Mouse (Mus musculus) bone marrow, adult 2 months (tissue): ENCODE results near the gene Foxs1.

ENCODE experiments used
- CTCF ChIP-seq: fragments of 200-500 bp; IDR thresholded peaks from 2 replicates; pipeline ENCODE4 v1.5.1; 2011; ENCODE audit warnings: low read length, control low read depth; ENCODE audit not compliant: control insufficient read depth, insufficient read depth
- POLR2A ChIP-seq: fragments of 200-500 bp; IDR thresholded peaks from 2 replicates; pipeline ENCODE4 v1.6.1; 2011; ENCODE audit warnings: low read depth, mild to moderate bottlenecking, control low read depth, low read length, borderline replicate concordance; ENCODE audit not compliant: control insufficient read depth

DNA sequence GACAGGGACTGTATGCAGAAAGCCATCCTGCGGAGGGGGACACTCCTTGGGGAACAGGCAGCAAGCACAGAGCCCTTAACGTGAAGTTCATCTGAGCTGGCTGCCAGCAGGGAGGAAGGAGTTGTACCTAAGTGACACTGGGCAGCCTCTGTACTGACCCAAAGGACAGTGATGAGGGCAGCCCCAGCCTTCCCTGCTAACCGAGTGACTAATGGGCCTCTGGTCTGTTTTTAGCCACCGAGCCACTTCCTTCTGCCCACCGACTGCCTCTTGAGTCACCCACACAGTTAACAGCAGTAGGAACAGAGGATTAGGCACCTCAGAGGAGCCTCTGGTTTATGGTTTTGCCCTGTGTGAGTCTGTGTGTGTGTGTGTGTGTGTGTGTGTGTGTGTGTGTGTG, 5.6 kb downstream of the Foxs1 start:
- no peak for TF ChIP-seq CTCF
- TF ChIP-seq POLR2A: no peak
